Mouse (Mus musculus): ENCODE measurements around the gene Nrip1. TPM values are rescaled to one million over a fixed set of nuclear protein-coding genes. Genes with fewer than 3 reads are reported as not detected.

The Nrip1 gene
- polyA plus RNA-seq, 1 experiment from 2014 or later = 19.1 TPM

DNA sequence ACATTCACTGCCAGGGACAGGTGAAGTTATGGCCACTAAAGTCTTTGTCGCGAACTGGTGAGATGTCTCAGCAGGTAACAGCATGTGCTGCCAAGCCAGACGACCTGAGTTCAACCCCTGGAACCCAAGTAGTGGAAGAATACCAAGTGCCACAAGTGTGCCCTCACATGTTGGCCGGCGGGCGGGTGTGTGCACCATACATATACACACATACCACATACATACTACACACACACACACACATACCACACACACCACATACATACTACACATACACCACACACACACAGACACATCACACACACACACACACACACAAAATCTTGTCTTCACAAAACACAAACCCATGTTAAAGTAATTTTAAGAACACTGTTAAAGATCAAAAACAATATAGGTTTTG lies 13.2 kb downstream of the Nrip1 start:
- Histone ChIP-seq H3K27me3 (no peaks in the 10 kb centered on the region), H3K36me3 (replicated peaks) (peaks cover 16% of the 10 kb centered on the region), H3K4me3 (replicated peaks) (no peak overlapping the region), H3K27ac (replicated peaks) (no peak overlapping the region), H3K9ac (no peak overlapping the region), H3K4me1 (replicated peaks) (peaks cover 45% of the 10 kb centered on the region), H3K4me2 (no peak overlapping the region), H3K9me3 (replicated peaks) (no peaks in the 10 kb centered on the region)
- WGBS (ENCODE audit: insufficient replicate concordance) = 78% methylated on average over 6 of the region's 6 CpGs
- ATAC-seq (ENCODE audit: insufficient read depth) = no peak

- Histone ChIP-seq H3K9ac (no peak overlapping the region), H3K36me3 (replicated peaks) (peaks cover 16% of the 10 kb centered on the region), H3K27ac (replicated peaks) (no peak overlapping the region), H3K4me2 (no peak overlapping the region), H3K4me3 (replicated peaks) (no peak overlapping the region), H3K4me1 (replicated peaks) (peaks cover 49% of the 10 kb centered on the region), H3K27me3 (no peaks in the 10 kb centered on the region), H3K9me3 (replicated peaks) (no peaks in the 10 kb centered on the region)
- no peak for ATAC-seq (ENCODE audit: insufficient read depth)
- 74% methylated on average over 4 of the region's 4 CpGs for WGBS (ENCODE audit: insufficient replicate concordance)
Observed at GRCm38 (mm10) chr16:76358757-76359156, 14.9 kb downstream of the Nrip1 start.

DNA sequence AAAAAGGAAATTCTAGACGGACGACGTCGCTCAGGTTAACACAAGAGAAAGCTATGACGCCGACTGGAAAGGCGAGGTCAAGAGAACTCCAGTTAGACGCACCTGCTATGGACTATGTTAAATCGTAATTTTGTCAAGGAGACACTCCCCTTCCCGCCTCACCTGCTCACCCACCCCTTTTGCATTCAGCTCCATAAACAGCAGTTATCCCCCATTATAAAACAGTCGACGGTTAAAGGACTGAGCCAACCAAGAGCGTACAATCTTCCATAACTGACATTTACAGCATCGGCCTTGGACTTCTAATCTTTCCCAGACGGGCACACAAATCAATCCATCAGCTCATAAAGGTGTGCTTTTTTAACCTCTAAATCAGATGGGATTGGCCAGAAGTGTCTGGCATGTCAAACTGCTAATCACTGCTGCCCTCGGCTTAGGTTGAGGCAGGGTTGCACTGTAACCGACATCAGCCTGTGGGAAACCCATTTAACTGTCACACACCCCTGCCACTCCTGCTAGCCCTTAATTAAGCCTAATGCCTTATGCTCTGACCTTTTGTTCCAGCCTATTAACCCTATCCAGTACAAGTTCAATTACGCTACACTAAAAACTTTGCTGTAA lies 15.4 kb downstream of the Nrip1 start:
- no peak overlapping the region for H3K27ac ChIP-seq (replicated peaks)
- no peak overlapping the region for H3K4me2 ChIP-seq
- no peak overlapping the region for H3K4me3 ChIP-seq (replicated peaks)
- peaks cover 50% of the 10 kb centered on the region for H3K4me1 ChIP-seq (replicated peaks)
- ATAC-seq (ENCODE audit: insufficient read depth) = no peak
- no peaks in the 10 kb centered on the region for H3K27me3 ChIP-seq
- no peak overlapping the region for H3K9ac ChIP-seq
- no peaks in the 10 kb centered on the region for H3K9me3 ChIP-seq (replicated peaks)
- WGBS (ENCODE audit: insufficient replicate concordance) = 78% methylated on average over 18 of the region's 18 CpGs
- H3K36me3 ChIP-seq (replicated peaks) = peaks cover 16% of the 10 kb centered on the region

DNA sequence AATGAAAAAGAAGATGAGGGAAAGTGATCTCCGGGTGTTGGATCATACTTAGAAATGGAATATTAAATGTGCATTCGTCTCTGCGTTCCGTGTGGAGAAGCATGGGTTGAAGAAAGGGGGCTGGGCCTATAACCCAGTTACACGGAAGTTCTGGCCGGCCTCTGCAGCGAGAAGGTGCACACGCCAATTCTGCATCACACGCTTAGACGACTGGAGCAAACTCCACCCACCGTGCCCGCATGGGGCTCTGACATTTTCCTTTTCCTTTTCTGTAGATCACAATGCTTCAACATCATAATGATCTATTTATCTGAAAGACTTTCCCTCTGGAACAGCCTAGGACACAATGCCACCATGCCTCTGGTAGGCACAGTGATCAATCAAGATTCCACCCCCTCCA lies 16.5 kb downstream of the Nrip1 start:
- no peak for ATAC-seq (ENCODE audit: insufficient read depth)
- no peaks in the 10 kb centered on the region for H3K27me3 ChIP-seq
- H3K36me3 ChIP-seq (replicated peaks) = peaks cover 17% of the 10 kb centered on the region
- H3K4me3 ChIP-seq (replicated peaks) = no peak overlapping the region
- 85% methylated on average over 12 of the region's 12 CpGs for WGBS (ENCODE audit: insufficient replicate concordance)
- H3K4me2 ChIP-seq = no peak overlapping the region
- H3K9ac ChIP-seq = no peak overlapping the region
- H3K27ac ChIP-seq (replicated peaks) = no peak overlapping the region
- no peaks in the 10 kb centered on the region for H3K9me3 ChIP-seq (replicated peaks)
- peaks cover 45% of the 10 kb centered on the region for H3K4me1 ChIP-seq (replicated peaks)

GRCm38 (mm10) chr16:76355947-76356550 lies 17.6 kb downstream of the Nrip1 start:
- H3K27me3 ChIP-seq = no peaks in the 10 kb centered on the region
- H3K27ac ChIP-seq (replicated peaks) = peak overlapping the region; percentile 33; the same call in 1 of the 2 replicates
- H3K4me3 ChIP-seq (replicated peaks) = no peak overlapping the region
- H3K36me3 ChIP-seq (replicated peaks) = peaks cover 18% of the 10 kb centered on the region
- WGBS (ENCODE audit: insufficient replicate concordance) = 87% methylated on average over 14 of the region's 14 CpGs
- no peaks in the 10 kb centered on the region for H3K9me3 ChIP-seq (replicated peaks)
- H3K4me1 ChIP-seq (replicated peaks) = peaks cover 41% of the 10 kb centered on the region
- no peak overlapping the region for H3K9ac ChIP-seq
- ATAC-seq (ENCODE audit: insufficient read depth) = no peak
- no peak overlapping the region for H3K4me2 ChIP-seq

DNA sequence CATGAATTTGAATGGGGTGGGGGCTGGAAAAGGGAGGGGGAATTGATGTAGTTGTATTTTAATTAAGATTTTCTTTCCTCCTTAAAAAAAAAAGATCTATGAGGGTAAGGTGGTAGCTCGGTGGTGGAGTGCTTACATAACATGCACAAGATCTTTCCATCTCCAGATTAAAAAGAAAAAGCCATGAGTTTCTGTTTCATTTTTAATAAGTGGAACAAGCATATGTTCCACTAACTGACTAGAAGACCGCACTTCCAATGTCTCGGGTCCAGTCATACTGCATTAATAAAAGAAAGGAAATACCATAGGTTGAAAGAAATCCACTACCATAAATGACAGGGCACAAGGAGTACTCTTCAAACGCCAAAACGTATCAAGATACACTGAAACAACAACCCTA lies 18.4 kb downstream of the Nrip1 start:
- H3K27ac ChIP-seq (replicated peaks) = no peak overlapping the region; the same call in 1 of the 2 replicates
- H3K4me2 ChIP-seq = peak overlapping the region; percentile 49
- no peak for ATAC-seq (ENCODE audit: insufficient read depth)

DNA sequence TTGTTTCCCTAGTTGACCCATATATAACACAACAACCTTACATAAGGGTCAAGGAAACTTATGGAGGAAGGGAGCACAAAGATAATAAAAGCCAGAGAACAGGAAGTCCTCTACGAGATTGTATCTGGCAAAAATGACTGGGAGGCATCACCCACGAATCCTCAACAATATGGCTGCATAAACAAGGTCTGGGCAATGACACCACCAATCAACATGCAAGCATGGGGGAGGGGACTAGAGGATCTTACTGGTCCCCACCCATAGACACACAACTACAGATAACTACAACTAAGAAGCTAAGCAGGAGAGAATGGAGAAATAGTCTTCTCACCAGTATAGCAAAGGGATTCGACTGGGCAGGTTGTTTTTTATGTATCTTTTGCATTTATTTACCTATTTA lies 18.8 kb downstream of the Nrip1 start:
- no peak overlapping the region for H3K9ac ChIP-seq
- H3K4me2 ChIP-seq = peak overlapping the region; percentile 49
- H3K9me3 ChIP-seq (replicated peaks) = no peaks in the 10 kb centered on the region
- H3K27me3 ChIP-seq = no peaks in the 10 kb centered on the region
- H3K27ac ChIP-seq (replicated peaks) = no peak overlapping the region; the same call in 1 of the 2 replicates
- H3K4me3 ChIP-seq (replicated peaks) = no peak overlapping the region
- peaks cover 41% of the 10 kb centered on the region for H3K4me1 ChIP-seq (replicated peaks)
- ATAC-seq (ENCODE audit: insufficient read depth) = peak; percentile 85
- peaks cover 21% of the 10 kb centered on the region for H3K36me3 ChIP-seq (replicated peaks)
- 24% methylated on average over 3 of the region's 3 CpGs for WGBS (ENCODE audit: insufficient replicate concordance)

More for the DNA sequence above, 18.4 kb downstream of the Nrip1 start:
- Histone ChIP-seq H3K4me3 (replicated peaks) (no peak overlapping the region), H3K9ac (no peak overlapping the region), H3K36me3 (replicated peaks) (peaks cover 21% of the 10 kb centered on the region), H3K27me3 (no peaks in the 10 kb centered on the region), H3K9me3 (replicated peaks) (no peaks in the 10 kb centered on the region), H3K4me1 (replicated peaks) (peaks cover 41% of the 10 kb centered on the region)
- 71% methylated on average over 5 of the region's 5 CpGs for WGBS (ENCODE audit: insufficient replicate concordance)

- peaks cover 41% of the 10 kb centered on the region for H3K4me1 ChIP-seq (replicated peaks)
- peaks cover 26% of the 10 kb centered on the region for H3K36me3 ChIP-seq (replicated peaks)
- H3K27me3 ChIP-seq = no peaks in the 10 kb centered on the region
- H3K9me3 ChIP-seq (replicated peaks) = no peaks in the 10 kb centered on the region
- no peak overlapping the region for H3K27ac ChIP-seq (replicated peaks)
- H3K9ac ChIP-seq = no peak overlapping the region
- 62% methylated on average over 7 of the region's 7 CpGs for WGBS (ENCODE audit: insufficient replicate concordance)
- ATAC-seq (ENCODE audit: insufficient read depth) = no peak
- no peak overlapping the region for H3K4me2 ChIP-seq
- no peak overlapping the region for H3K4me3 ChIP-seq (replicated peaks)
Observed at GRCm38 (mm10) chr16:76354289-76354688, 19.3 kb downstream of the Nrip1 start.

- H3K27me3 ChIP-seq = no peaks in the 10 kb centered on the region
- no peaks in the 10 kb centered on the region for H3K9me3 ChIP-seq (replicated peaks)
- H3K4me3 ChIP-seq (replicated peaks) = no peak overlapping the region
- peaks cover 32% of the 10 kb centered on the region for H3K4me1 ChIP-seq (replicated peaks)
- H3K27ac ChIP-seq (replicated peaks) = no peak overlapping the region
- no peak for ATAC-seq (ENCODE audit: insufficient read depth)
- peaks cover 40% of the 10 kb centered on the region for H3K36me3 ChIP-seq (replicated peaks)
- 89% methylated on average over 8 of the region's 8 CpGs for WGBS (ENCODE audit: insufficient replicate concordance)
- no peak overlapping the region for H3K4me2 ChIP-seq
- H3K9ac ChIP-seq = no peak overlapping the region
Observed at GRCm38 (mm10) chr16:76350922-76351321, 22.7 kb downstream of the Nrip1 start.

- H3K36me3 ChIP-seq (replicated peaks) = peaks cover 53% of the 10 kb centered on the region
Observed at GRCm38 (mm10) chr16:76349053-76349452, 24.6 kb downstream of the Nrip1 start.

DNA sequence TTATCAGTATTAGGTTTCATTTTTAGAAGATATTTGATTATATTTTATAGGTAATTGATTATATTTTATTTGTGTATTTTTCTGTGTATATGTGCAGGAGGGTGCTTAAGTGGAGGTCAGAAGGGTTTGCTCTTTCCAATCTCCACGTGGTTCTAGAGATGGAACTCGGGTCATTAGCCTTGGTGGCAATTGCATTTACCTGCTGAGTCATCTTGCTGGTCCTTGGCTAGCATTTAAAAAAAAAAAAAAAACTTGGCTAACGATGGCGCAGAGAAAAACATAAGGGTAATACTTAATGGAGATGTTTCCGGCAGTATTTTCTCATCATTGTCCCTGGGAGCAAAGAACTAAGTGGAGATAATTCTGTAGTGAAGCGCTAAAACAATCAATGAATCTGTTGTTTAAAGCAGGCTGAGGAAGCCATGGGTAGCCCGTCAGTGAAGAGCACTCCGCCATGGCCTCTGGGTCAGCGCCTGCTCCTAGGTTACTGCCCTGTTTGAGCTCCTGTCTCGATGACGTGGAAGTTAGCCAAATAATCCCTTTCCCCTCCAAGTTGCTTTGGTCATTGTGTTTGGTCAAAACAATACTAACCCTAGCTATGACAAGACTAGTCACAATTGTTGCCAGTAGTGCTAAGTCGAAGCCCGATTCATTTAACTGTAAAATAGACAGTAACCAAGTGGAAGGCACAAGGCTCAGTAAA lies 25.8 kb downstream of the Nrip1 start:
- Histone ChIP-seq H3K9me3 (replicated peaks) (no peaks in the 10 kb centered on the region), H3K4me1 (replicated peaks) (peaks cover 35% of the 10 kb centered on the region), H3K4me2 (no peak overlapping the region), H3K27me3 (no peaks in the 10 kb centered on the region), H3K4me3 (replicated peaks) (no peak overlapping the region), H3K36me3 (replicated peaks) (peaks cover 60% of the 10 kb centered on the region), H3K9ac (no peak overlapping the region), H3K27ac (replicated peaks) (no peak overlapping the region)
- WGBS (ENCODE audit: insufficient replicate concordance) = 87% methylated on average over 13 of the region's 13 CpGs
- no peak for ATAC-seq (ENCODE audit: insufficient read depth)

More at GRCm38 (mm10) chr16:76349053-76349452, 24.6 kb downstream of the Nrip1 start:
- no peak overlapping the region for H3K9ac ChIP-seq
- no peak overlapping the region for H3K4me2 ChIP-seq
- H3K4me3 ChIP-seq (replicated peaks) = no peak overlapping the region
- no peaks in the 10 kb centered on the region for H3K9me3 ChIP-seq (replicated peaks)
- H3K27me3 ChIP-seq = no peaks in the 10 kb centered on the region
- peaks cover 29% of the 10 kb centered on the region for H3K4me1 ChIP-seq (replicated peaks)
- no peak overlapping the region for H3K27ac ChIP-seq (replicated peaks)
- no peak for ATAC-seq (ENCODE audit: insufficient read depth)
- 84% methylated on average over 11 of the region's 11 CpGs for WGBS (ENCODE audit: insufficient replicate concordance)
